Mouse (Mus musculus): ENCODE measurements around the gene Mob3c. TPM values are rescaled to one million over a fixed set of nuclear protein-coding genes. Genes with fewer than 3 reads are reported as not detected.

Gene Mob3c
- polyA plus RNA-seq, 1 experiment from 2014 or later: 11.8 TPM

DNA sequence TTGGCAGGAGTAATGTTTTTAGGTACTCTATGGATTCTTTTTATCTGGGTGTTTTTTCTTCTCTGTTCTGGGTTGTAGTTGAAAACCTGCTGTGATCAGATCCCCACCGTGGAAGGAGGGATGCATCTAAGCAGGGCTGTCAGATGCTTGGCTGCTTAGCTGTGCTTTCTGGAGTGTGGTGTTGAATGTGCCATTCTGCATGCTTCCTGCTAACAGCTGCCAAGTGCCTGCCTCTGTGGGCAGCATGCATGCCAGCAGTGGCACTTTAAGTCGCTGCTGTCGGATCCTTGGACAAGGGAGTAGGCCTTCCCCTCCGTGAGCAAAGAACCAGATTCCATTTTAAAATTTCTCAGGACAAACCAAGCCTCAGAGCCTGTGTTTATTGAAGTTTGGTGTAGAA, 27.7 kb downstream of the Mob3c start:
- no peak overlapping the region for H3K9ac ChIP-seq (ENCODE audit: low read length)
- 66% methylated on average over 4 of the region's 4 CpGs for WGBS
- no peak overlapping the region for H3K4me3 ChIP-seq (replicated peaks; ENCODE audit: low read length)
- no peak for ATAC-seq (ENCODE audit: insufficient read depth, low FRiP score)
- no peaks in the 10 kb centered on the region for H3K27me3 ChIP-seq (ENCODE audit: control insufficient read depth, insufficient read depth, low read length)
- H3K36me3 ChIP-seq (ENCODE audit: control insufficient read depth, insufficient read depth, low read length): peaks cover 7% of the 10 kb centered on the region; the same call in 1 of the 2 replicates
- no peaks in the 10 kb centered on the region for H3K9me3 ChIP-seq (replicated peaks; ENCODE audit: control insufficient read depth, low read length)
- no peak overlapping the region for H3K27ac ChIP-seq (ENCODE audit: low read length)
- H3K4me1 ChIP-seq (ENCODE audit: control insufficient read depth, insufficient read depth, low read length): no peaks in the 10 kb centered on the region; the same call in 1 of the 2 replicates
- no peak overlapping the region for H3K4me2 ChIP-seq (ENCODE audit: low read depth, low read length)

DNA sequence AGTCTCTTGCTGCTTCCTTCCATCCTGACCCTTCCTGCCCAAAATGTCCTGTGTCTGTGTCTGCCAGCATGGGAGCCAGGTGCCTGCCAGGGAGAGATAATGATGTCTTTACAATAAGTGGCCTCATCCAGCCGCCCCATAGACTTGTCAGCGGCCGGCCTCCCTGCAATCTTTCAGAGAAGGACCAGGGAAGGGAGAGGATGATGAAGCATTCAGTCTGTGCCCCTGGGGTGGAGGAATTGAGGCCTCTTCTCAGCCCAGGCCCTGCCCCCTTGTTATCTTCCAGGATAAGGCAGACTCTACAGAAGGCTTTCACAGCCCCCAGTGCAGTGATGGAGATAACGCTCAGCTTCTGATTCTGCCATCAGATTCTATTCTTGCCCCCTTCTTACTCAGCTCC, 28.4 kb downstream of the Mob3c start:
- Histone ChIP-seq H3K27ac (ENCODE audit: low read length) (no peak overlapping the region), H3K27me3 (ENCODE audit: control insufficient read depth, insufficient read depth, low read length) (no peaks in the 10 kb centered on the region), H3K9me3 (replicated peaks; ENCODE audit: control insufficient read depth, low read length) (no peaks in the 10 kb centered on the region), H3K36me3 (ENCODE audit: control insufficient read depth, insufficient read depth, low read length) (peaks cover 10% of the 10 kb centered on the region; the same call in 1 of the 2 replicates), H3K9ac (ENCODE audit: low read length) (no peak overlapping the region), H3K4me3 (replicated peaks; ENCODE audit: low read length) (no peak overlapping the region), H3K4me2 (ENCODE audit: low read depth, low read length) (no peak overlapping the region), H3K4me1 (ENCODE audit: control insufficient read depth, insufficient read depth, low read length) (no peaks in the 10 kb centered on the region; the same call in 1 of the 2 replicates)
- WGBS: 81% methylated on average over 4 of the region's 4 CpGs
- no peak for ATAC-seq (ENCODE audit: insufficient read depth, low FRiP score)

DNA sequence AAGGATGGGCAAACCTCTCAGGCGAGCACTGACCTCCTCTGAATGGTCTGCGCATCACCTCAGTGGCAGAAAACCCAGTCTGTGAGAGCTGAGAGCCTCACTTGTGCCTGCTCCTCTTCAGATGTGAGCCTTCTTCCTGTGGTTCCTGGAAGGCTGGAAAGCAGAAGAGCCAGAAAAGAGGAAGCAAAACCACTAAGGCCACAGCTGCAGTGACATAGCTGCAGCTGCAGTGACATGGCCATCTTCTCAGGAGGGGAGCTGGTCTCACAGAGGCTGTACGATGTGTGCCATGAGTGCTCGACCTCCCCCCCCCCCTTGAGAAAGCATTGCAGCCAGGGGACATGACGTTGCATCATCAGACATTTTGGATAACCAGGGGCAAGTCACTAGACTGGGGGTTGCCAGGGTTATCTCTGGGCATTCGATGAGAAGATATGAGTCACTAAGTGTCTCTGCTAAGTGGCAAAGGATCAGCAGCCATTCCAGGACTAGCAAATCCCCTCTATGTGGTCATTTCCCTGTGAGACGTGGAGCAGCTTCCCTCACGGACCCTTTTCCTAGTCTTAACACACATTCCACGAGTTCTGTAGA, 29.5 kb downstream of the Mob3c start:
- Histone ChIP-seq H3K9me3 (replicated peaks; ENCODE audit: control insufficient read depth, low read length) (no peaks in the 10 kb centered on the region), H3K9ac (ENCODE audit: low read length) (no peak overlapping the region), H3K4me1 (ENCODE audit: control insufficient read depth, insufficient read depth, low read length) (no peaks in the 10 kb centered on the region; the same call in 1 of the 2 replicates), H3K36me3 (ENCODE audit: control insufficient read depth, insufficient read depth, low read length) (peaks cover 10% of the 10 kb centered on the region; the same call in 1 of the 2 replicates), H3K4me3 (replicated peaks; ENCODE audit: low read length) (no peak overlapping the region), H3K4me2 (ENCODE audit: low read depth, low read length) (no peak overlapping the region), H3K27ac (ENCODE audit: low read length) (no peak overlapping the region), H3K27me3 (ENCODE audit: control insufficient read depth, insufficient read depth, low read length) (no peaks in the 10 kb centered on the region)
- WGBS: 78% methylated on average over 9 of the region's 9 CpGs
- no peak for ATAC-seq (ENCODE audit: insufficient read depth, low FRiP score)

DNA sequence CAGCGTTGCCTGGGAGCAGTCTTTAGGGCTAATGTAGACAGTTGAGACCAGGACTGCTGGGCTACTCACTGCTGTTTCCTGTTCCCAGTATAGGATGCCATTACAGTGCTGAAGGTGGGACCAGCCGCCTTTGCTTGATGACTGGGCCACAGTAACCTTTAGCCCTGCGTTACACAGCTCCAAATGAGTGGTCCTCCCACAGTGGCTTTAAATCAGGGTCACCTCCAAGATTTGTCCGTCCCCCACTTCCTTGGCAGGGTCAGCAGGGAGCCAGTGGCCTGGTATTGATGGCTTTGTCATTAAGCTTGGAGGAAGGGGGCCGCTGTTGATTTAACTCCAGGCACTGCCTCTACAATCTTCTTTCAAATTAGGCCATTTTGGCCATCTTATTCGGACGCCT, 35.5 kb downstream of the Mob3c start:
- no peak overlapping the region for H3K4me2 ChIP-seq (ENCODE audit: low read depth, low read length)
- no peak overlapping the region for H3K9ac ChIP-seq (ENCODE audit: low read length)
- peaks cover 3% of the 10 kb centered on the region; the same call in 1 of the 2 replicates for H3K36me3 ChIP-seq (ENCODE audit: control insufficient read depth, insufficient read depth, low read length)
- no peak for ATAC-seq (ENCODE audit: insufficient read depth, low FRiP score)
- WGBS: 65% methylated on average over 7 of the region's 7 CpGs
- H3K4me3 ChIP-seq (replicated peaks; ENCODE audit: low read length): no peak overlapping the region
- no peaks in the 10 kb centered on the region for H3K4me1 ChIP-seq (ENCODE audit: control insufficient read depth, insufficient read depth, low read length)
- no peaks in the 10 kb centered on the region for H3K27me3 ChIP-seq (ENCODE audit: control insufficient read depth, insufficient read depth, low read length)
- H3K27ac ChIP-seq (ENCODE audit: low read length): no peak overlapping the region
- no peaks in the 10 kb centered on the region for H3K9me3 ChIP-seq (replicated peaks; ENCODE audit: control insufficient read depth, low read length)

DNA sequence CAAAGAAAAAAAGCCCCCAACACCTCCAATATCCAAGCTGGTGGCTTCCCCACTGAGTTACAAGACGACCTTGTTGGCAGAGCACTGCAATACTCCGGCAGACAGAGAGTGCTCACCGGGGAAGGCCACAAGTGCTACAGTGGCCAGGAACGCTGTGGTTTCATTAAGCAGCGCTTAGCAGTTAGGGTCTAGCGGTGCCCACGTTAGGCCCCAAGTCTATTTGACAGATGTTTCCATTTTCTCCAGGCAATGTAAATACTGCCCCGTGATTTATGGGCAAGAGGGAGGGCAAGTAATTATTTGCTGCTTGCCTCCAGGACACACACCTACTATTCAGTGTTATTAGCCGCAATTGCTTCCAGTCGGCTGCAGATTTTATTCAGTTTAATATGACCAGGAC, 36.0 kb downstream of the Mob3c start:
- Histone ChIP-seq H3K9me3 (replicated peaks; ENCODE audit: control insufficient read depth, low read length) (no peaks in the 10 kb centered on the region), H3K27ac (ENCODE audit: low read length) (no peak overlapping the region), H3K4me3 (replicated peaks; ENCODE audit: low read length) (no peak overlapping the region), H3K27me3 (ENCODE audit: control insufficient read depth, insufficient read depth, low read length) (no peaks in the 10 kb centered on the region), H3K36me3 (ENCODE audit: control insufficient read depth, insufficient read depth, low read length) (peaks cover 3% of the 10 kb centered on the region; the same call in 1 of the 2 replicates), H3K9ac (ENCODE audit: low read length) (no peak overlapping the region), H3K4me2 (ENCODE audit: low read depth, low read length) (no peak overlapping the region), H3K4me1 (ENCODE audit: control insufficient read depth, insufficient read depth, low read length) (no peaks in the 10 kb centered on the region)
- no peak for ATAC-seq (ENCODE audit: insufficient read depth, low FRiP score)
- 26% methylated on average over 10 of the region's 10 CpGs for WGBS

DNA sequence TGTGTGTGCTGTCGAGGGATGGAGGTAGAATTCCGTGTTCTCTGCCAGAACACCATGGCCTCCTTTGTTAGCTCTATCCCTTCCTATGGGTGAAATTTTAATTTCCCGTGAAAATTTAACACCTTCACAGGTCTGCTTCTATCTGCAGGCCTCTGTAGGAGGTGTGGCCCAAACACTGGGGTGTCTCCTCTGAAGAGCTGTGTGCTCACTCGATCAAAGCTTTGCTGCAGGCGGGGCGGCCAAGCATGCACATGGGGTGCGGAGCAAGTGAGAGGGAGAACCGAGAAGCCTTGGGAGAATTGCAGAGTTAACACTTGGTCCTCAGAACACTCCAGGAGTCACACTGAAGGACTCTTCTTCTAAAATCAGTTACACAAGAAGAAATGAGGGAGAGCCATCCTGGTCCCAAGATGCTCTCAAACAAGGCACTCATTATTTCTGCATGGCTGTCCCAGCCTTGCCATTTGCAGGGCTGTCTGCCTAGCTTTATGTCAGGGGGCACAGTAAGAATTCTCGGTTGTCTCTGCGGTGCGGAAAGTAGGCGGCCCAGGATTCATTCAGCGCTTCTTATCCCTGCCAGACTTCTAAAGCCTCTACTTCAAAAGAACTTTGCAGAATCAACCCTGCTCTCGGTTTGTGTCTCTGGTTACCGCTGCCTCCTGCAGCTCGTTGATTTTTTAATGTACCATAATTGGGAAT, 41.8 kb downstream of the Mob3c start:
- ATAC-seq (ENCODE audit: insufficient read depth, low FRiP score): no peak
- Histone ChIP-seq H3K9me3 (replicated peaks; ENCODE audit: control insufficient read depth, low read length) (no peaks in the 10 kb centered on the region), H3K4me2 (ENCODE audit: low read depth, low read length) (no peak overlapping the region), H3K4me3 (replicated peaks; ENCODE audit: low read length) (no peak overlapping the region), H3K4me1 (ENCODE audit: control insufficient read depth, insufficient read depth, low read length) (no peaks in the 10 kb centered on the region), H3K9ac (ENCODE audit: low read length) (no peak overlapping the region), H3K27me3 (ENCODE audit: control insufficient read depth, insufficient read depth, low read length) (no peaks in the 10 kb centered on the region), H3K36me3 (ENCODE audit: control insufficient read depth, insufficient read depth, low read length) (peaks cover 5% of the 10 kb centered on the region), H3K27ac (ENCODE audit: low read length) (no peak overlapping the region)
- 54% methylated on average over 16 of the region's 16 CpGs for WGBS

DNA sequence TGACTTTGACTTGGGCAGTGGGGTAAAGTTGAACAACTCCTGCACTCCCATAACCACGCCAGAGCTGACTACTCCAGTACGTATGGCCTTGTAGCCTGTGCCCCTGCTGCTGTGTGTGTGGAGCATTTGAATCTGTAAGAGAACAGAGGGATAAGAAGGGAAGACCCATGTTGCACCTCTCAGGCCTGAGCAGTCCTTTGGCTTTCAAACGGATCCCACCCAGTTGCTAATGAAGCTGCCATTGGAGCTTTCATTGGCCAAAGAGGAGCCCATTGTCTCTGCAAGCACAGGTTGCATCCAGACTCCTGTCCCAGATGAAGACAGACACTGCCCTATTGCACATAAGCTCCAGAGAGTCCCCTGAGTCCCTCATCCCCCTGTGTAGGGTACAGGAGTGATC, 45.3 kb downstream of the Mob3c start:
- Histone ChIP-seq H3K4me1 (ENCODE audit: control insufficient read depth, insufficient read depth, low read length) (0 out of 2 replicates have a peak, but pooled peaks cover 3% of the 10 kb centered on the region), H3K9ac (ENCODE audit: low read length) (no peak overlapping the region), H3K27ac (ENCODE audit: low read length) (no peak overlapping the region), H3K4me3 (replicated peaks; ENCODE audit: low read length) (no peak overlapping the region), H3K36me3 (ENCODE audit: control insufficient read depth, insufficient read depth, low read length) (peaks cover 5% of the 10 kb centered on the region), H3K4me2 (ENCODE audit: low read depth, low read length) (no peak overlapping the region), H3K9me3 (replicated peaks; ENCODE audit: control insufficient read depth, low read length) (no peaks in the 10 kb centered on the region), H3K27me3 (ENCODE audit: control insufficient read depth, insufficient read depth, low read length) (no peaks in the 10 kb centered on the region)
- WGBS: 87% methylated on average over 3 of the region's 3 CpGs
- no peak for ATAC-seq (ENCODE audit: insufficient read depth, low FRiP score)

DNA sequence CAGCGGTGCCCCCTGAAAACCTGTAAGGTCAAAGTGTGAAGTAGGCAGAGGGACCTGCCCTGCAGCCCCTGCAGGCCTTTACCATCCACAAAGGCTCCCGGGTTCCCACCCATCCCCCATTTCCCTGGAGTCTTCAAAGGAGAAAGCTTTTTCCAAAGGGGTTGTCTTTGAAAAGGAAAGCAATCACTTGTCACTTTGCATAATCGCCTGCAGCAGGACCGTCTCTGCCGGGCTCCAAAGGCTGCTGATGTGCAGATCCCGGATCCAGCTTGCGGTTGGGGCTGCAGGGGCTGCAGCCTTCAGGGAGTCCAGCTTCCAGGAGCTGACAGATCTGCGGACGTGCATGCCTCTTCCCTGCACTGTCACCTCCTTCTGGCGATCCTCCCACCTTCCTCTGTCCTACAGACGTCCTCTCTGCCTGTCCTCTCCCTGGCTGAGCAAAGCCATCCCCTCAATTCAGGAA, 50.4 kb downstream of the Mob3c start:
- Histone ChIP-seq H3K4me1 (ENCODE audit: control insufficient read depth, insufficient read depth, low read length) (0 out of 2 replicates have a peak, but pooled peaks cover 3% of the 10 kb centered on the region), H3K4me2 (ENCODE audit: low read depth, low read length) (no peak overlapping the region), H3K9ac (ENCODE audit: low read length) (0 out of 2 replicates have a peak overlapping the region, but pooled peaks have one; percentile 33), H3K27me3 (ENCODE audit: control insufficient read depth, insufficient read depth, low read length) (no peaks in the 10 kb centered on the region), H3K4me3 (replicated peaks; ENCODE audit: low read length) (no peak overlapping the region), H3K36me3 (ENCODE audit: control insufficient read depth, insufficient read depth, low read length) (no peaks in the 10 kb centered on the region; the same call in 1 of the 2 replicates), H3K27ac (ENCODE audit: low read length) (no peak overlapping the region), H3K9me3 (replicated peaks; ENCODE audit: control insufficient read depth, low read length) (no peaks in the 10 kb centered on the region)
- 20% methylated on average over 11 of the region's 11 CpGs for WGBS
- ATAC-seq (ENCODE audit: insufficient read depth, low FRiP score): no peak

DNA sequence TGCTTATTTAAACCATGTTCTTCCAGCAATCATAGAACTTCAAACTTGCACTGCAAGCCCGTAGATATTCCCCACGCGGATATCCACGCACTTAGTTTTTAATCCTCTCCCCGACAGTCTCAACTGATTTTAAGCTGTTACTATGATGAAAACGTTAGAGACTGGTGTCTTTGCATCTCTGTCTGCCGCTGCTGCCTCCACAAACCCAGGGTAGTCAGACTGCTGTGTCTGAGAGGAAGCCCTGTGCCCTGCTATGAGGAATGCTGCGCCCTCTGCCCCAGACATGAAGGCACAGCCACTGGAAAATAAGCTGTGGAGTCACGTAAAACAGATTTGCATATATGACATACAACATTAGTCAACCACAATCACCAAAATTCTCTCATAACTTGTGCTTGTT, 50.9 kb downstream of the Mob3c start:
- Histone ChIP-seq H3K4me3 (replicated peaks; ENCODE audit: low read length) (no peak overlapping the region), H3K36me3 (ENCODE audit: control insufficient read depth, insufficient read depth, low read length) (no peaks in the 10 kb centered on the region; the same call in 1 of the 2 replicates), H3K4me2 (ENCODE audit: low read depth, low read length) (no peak overlapping the region), H3K27me3 (ENCODE audit: control insufficient read depth, insufficient read depth, low read length) (no peaks in the 10 kb centered on the region), H3K9ac (ENCODE audit: low read length) (no peak overlapping the region), H3K4me1 (ENCODE audit: control insufficient read depth, insufficient read depth, low read length) (0 out of 2 replicates have a peak, but pooled peaks cover 3% of the 10 kb centered on the region), H3K27ac (ENCODE audit: low read length) (no peak overlapping the region), H3K9me3 (replicated peaks; ENCODE audit: control insufficient read depth, low read length) (no peaks in the 10 kb centered on the region)
- ATAC-seq (ENCODE audit: insufficient read depth, low FRiP score): no peak
- WGBS: 47% methylated on average over 9 of the region's 9 CpGs

All from stomach, embryonic 16.5 days (tissue).